Mouse (Mus musculus) thymus, adult 2 months (tissue): ENCODE measurements around the gene Plekha5.

Experiments
- CTCF ChIP-seq: fragments of 200-500 bp; IDR thresholded peaks from 2 replicates; pipeline ENCODE4 v1.5.1; 2012; ENCODE audit warnings: mild to moderate bottlenecking, control low read depth, low read length, moderate library complexity, borderline replicate concordance; ENCODE audit not compliant: control insufficient read depth, poor library complexity, insufficient read depth; ENCODE audit errors: extremely low read depth
- POLR2A ChIP-seq: fragments of 200-500 bp; IDR thresholded peaks from 2 replicates; pipeline ENCODE4 v1.6.1; 2012; ENCODE audit warnings: mild to moderate bottlenecking, low read length, control low read depth, moderate library complexity; ENCODE audit not compliant: control insufficient read depth, poor library complexity, insufficient read depth; ENCODE audit errors: extremely low read depth

DNA sequence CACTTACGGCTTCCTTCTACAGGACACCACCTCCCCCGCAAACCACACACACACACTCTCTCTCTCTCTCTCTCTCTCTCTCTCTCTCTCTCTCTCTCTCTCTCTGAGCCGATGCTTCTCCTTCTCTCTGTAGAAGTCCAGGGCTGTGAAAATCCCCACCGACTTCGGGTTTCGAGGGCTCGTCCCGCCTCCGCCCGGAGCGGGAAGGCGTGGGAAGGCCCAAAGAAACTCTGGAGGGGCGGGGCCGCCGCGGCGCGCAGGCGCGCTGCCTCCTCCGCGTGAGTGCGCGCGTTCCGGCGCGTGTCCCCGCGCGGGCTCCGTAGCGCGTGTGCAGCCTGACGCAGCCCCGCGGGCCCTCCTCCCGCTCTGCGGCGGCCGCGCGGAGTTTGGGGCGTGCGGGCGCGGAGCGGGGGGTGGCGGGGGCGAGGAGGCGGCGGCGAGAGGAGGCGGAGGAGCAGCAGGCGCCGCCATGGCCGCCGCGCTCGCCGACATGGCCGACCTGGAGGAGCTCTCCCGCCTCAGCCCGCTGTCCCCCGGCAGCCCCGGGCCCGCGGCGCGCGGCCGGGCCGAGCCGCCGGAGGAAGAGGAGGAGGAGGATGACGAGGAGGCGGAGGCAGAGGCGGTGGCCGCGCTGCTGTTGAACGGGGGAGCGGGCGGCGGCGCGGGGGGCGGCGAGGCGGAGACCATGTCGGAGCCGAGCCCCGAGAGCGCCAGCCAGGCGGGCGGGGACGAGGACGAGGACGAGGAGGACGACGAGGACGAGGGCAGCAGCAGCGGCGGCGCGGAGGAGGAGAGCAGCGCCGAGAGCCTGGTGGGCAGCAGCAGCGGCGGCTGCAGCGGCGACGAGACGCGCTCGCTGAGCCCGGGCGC, 199.6 kb downstream of the Plekha5 start:
- TF ChIP-seq CTCF (peak; percentile 68), POLR2A (0 out of 2 replicates have a peak, but pooled peaks have one; percentile 53)
